Mouse (Mus musculus) kidney, embryonic 16.5 days (tissue): ENCODE data around the gene Olfr728. TPM values are rescaled to one million over a fixed set of nuclear protein-coding genes. Genes with fewer than 3 reads are reported as not detected.

Experiments used
- ATAC-seq: fragments of 200-750 bp; cut with Nextera tagmentation; 2 replicates; pipeline ENCODE4 v1.8.0; 2017; ENCODE audit warnings: moderate TSS enrichment; ENCODE audit not compliant: low FRiP score, low TSS enrichment
- H3K27ac ChIP-seq: fragments of 300-500 bp; sonication (generic); 2 replicates; pipeline ENCODE4 v1.5.1; 2014; ENCODE audit warnings: low read length
- H3K27me3 ChIP-seq: fragments of 300-500 bp; sonication (generic); 2 replicates; pipeline ENCODE4 v1.6.1; 2014; ENCODE audit warnings: low read length, control low read depth, mixed read lengths; ENCODE audit not compliant: insufficient read depth
- H3K36me3 ChIP-seq: fragments of 300-500 bp; sonication (generic); 2 replicates; pipeline ENCODE4 v1.6.1; 2014; ENCODE audit warnings: low read length, control low read depth, mixed read lengths; ENCODE audit not compliant: insufficient read depth
- H3K4me1 ChIP-seq: fragments of 300-500 bp; sonication (generic); 2 replicates; pipeline ENCODE4 v1.6.1; 2014; ENCODE audit warnings: low read length, control low read depth, mixed read lengths; ENCODE audit not compliant: insufficient read depth
- H3K4me2 ChIP-seq: fragments of 300-500 bp; sonication (generic); replicated peaks from 2 replicates; pipeline ENCODE4 v1.6.1; 2014; ENCODE audit warnings: low read depth, low read length
- H3K4me3 ChIP-seq: fragments of 300-500 bp; sonication (generic); 2 replicates; pipeline ENCODE4 v1.5.1; 2014; ENCODE audit warnings: mild to moderate bottlenecking, low read length
- H3K9ac ChIP-seq: fragments of 300-500 bp; sonication (generic); replicated peaks from 2 replicates; pipeline ENCODE4 v1.6.1; 2014; ENCODE audit warnings: low read length
- H3K9me3 ChIP-seq: fragments of 300-500 bp; sonication (generic); 2 replicates; pipeline ENCODE4 v1.6.1; 2016; ENCODE audit warnings: low read length, control low read depth
- WGBS: fragments of 180-500 bp; shearing (Covaris S2); extraction: QIAGEN DNeasy Blood & Tissue Kit; methylation state at CpG from one replicate; pipeline ENCODE4 v1.1.7; 2014; 5-methylcytosine and 5-hydroxymethylcytosine counted together
- polyA plus RNA-seq: library from polyadenylated mRNA; unstranded; fragments of >200 nt; fragmentation: Nextera tagmentation; extraction: Ambion mirVana; gene quantifications from 2 replicates; pipeline ENCODE4 v1.2.1, GENCODE M21; 2015

Gene Olfr728
- not detected in 2 replicates for polyA plus RNA-seq

- 83% methylated on average over 5 of the region's 5 CpGs for WGBS
- no peak for ATAC-seq
- H3K4me2 ChIP-seq, result no peak within 1 kb of the TSS
- H3K27ac ChIP-seq, result no peak within 1 kb of the TSS
- H3K27me3 ChIP-seq, result no peaks in the 10 kb centered on the region
- H3K9me3 ChIP-seq, result no peaks in the 10 kb centered on the region
- H3K4me1 ChIP-seq, result no peaks in the 10 kb centered on the region
- no peak within 1 kb of the TSS for H3K9ac ChIP-seq
- H3K4me3 ChIP-seq, result no peak within 1 kb of the TSS
- no peaks in the 10 kb centered on the region for H3K36me3 ChIP-seq
Measured at GRCm38 (mm10) chr14:50142580-50142979, at the start of gene Olfr728. Gene Olfr728, minus strand, starts transcription at chr14:50142680.

DNA sequence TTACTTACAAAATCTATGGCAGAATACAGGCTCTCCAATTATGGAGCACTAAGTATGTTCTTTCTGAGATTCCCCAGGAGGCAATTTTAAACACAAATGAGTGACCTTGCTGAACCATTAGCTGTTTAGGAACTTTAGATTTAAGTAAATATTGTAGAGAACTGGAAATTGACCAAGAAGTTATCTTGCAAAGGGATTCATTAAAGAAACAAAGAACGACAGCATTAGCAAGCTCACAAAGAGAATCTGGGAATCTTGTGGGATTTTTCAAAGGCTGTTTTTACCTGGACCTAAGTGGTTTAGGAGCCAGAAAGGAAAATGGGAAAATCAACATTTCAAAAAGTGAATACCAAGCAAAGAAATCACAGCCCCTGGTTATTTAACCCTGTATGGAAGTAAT, 45.6 kb upstream of the Olfr728 start, which contains the start of gene Olfr730:
TSS of gene Olfr730 (minus strand) at position 101 of the 400 bp plus-strand sequence.
- no peak within 1 kb of the TSS for H3K4me2 ChIP-seq
- no peak within 1 kb of the TSS for H3K4me3 ChIP-seq
- no peak within 1 kb of the TSS for H3K27ac ChIP-seq
- H3K4me1 ChIP-seq, result no peaks in the 10 kb centered on the region
- no peaks in the 10 kb centered on the region for H3K27me3 ChIP-seq
- no peak within 1 kb of the TSS for H3K9ac ChIP-seq
- no peaks in the 10 kb centered on the region for H3K36me3 ChIP-seq
- no peaks in the 10 kb centered on the region for H3K9me3 ChIP-seq
- no peak for ATAC-seq
- 62% methylated on average over 1 of the region's 1 CpGs for WGBS

- H3K4me3 ChIP-seq, result no peak within 1 kb of the TSS
- H3K9me3 ChIP-seq, result no peaks in the 10 kb centered on the region
- no peaks in the 10 kb centered on the region for H3K4me1 ChIP-seq
- no peak for ATAC-seq
- H3K27me3 ChIP-seq, result no peaks in the 10 kb centered on the region
- H3K27ac ChIP-seq, result no peak within 1 kb of the TSS
- no peak within 1 kb of the TSS for H3K9ac ChIP-seq
- H3K36me3 ChIP-seq, result no peaks in the 10 kb centered on the region
- no peak within 1 kb of the TSS for H3K4me2 ChIP-seq
Measured at GRCm38 (mm10) chr14:50152810-50153209, 10.3 kb upstream of the Olfr728 start, which contains the start of gene Olfr729. Gene Olfr729, minus strand, starts transcription at chr14:50152910.

GRCm38 (mm10) chr14:50122886-50123285, 19.6 kb downstream of the Olfr728 start, which contains the start of gene Olfr727:
Gene Olfr727, plus strand, starts transcription at chr14:50123186.
- WGBS, result 91% methylated on average over 1 of the region's 1 CpGs
- H3K4me1 ChIP-seq, result no peaks in the 10 kb centered on the region
- no peak within 1 kb of the TSS for H3K27ac ChIP-seq
- H3K9me3 ChIP-seq, result no peaks in the 10 kb centered on the region
- no peak within 1 kb of the TSS for H3K9ac ChIP-seq
- H3K4me3 ChIP-seq, result no peak within 1 kb of the TSS
- H3K4me2 ChIP-seq, result no peak within 1 kb of the TSS
- H3K36me3 ChIP-seq, result no peaks in the 10 kb centered on the region
- no peak for ATAC-seq
- no peaks in the 10 kb centered on the region for H3K27me3 ChIP-seq

DNA sequence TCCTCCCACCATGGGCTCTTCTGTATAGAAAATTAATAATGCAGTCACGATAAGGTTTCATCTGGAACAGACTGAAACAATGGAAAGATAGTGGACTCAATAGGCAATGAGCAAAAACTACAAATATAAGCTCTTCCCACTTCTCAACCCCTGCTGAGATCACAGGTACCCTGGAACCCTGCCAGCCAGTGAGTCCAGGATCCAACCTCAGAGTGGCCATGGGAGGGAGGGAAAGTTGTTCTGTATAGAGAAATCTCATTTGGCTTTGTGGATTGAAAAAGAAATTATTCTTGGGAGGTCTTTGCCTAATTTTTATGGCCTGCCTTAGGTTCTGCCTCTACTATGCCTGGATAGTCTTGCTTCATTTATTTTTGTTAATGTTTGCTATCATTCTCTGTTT, 51.6 kb downstream of the Olfr728 start, which contains the start of gene Olfr726:
TSS of gene Olfr726 (minus strand) at position 101 of the 400 bp plus-strand sequence.
- Histone ChIP-seq H3K36me3 (no peaks in the 10 kb centered on the region), H3K4me2 (no peak within 1 kb of the TSS), H3K4me3 (no peak within 1 kb of the TSS), H3K27me3 (no peaks in the 10 kb centered on the region), H3K4me1 (no peaks in the 10 kb centered on the region), H3K9me3 (no peaks in the 10 kb centered on the region), H3K9ac (no peak within 1 kb of the TSS), H3K27ac (no peak within 1 kb of the TSS)
- WGBS, result 78% methylated on average over 1 of the region's 1 CpGs
- no peak for ATAC-seq

Other genes starting within 250 kb of the Olfr728 start
- gene Olfr722, start 240.7 kb downstream of the Olfr728 start, polyA plus RNA-seq, result not detected in 2 replicates
- not detected in 2 replicates for gene Olfr723, start 210.9 kb downstream of the Olfr728 start, polyA plus RNA-seq
- gene Olfr724, start 179.4 kb downstream of the Olfr728 start, polyA plus RNA-seq, result not detected in 2 replicates
- gene Olfr725, start 102.3 kb downstream of the Olfr728 start, polyA plus RNA-seq, result not detected in 2 replicates
- not detected in 2 replicates for gene Olfr726, start 51.7 kb downstream of the Olfr728 start, polyA plus RNA-seq
- not detected in 2 replicates for gene Olfr727, start 19.5 kb downstream of the Olfr728 start, polyA plus RNA-seq
- not detected in 2 replicates for gene Olfr729, start 10.2 kb upstream of the Olfr728 start, polyA plus RNA-seq
- gene Olfr730, start 45.5 kb upstream of the Olfr728 start, polyA plus RNA-seq, result not detected in 2 replicates
- gene Olfr731, start 99.2 kb upstream of the Olfr728 start, polyA plus RNA-seq, result not detected in 2 replicates
- gene Olfr732, start 141.5 kb upstream of the Olfr728 start, polyA plus RNA-seq, result not detected in 2 replicates
- not detected in 2 replicates for gene Olfr733, start 158.8 kb upstream of the Olfr728 start, polyA plus RNA-seq
- not detected in 2 replicates for gene Olfr734, start 184.1 kb upstream of the Olfr728 start, polyA plus RNA-seq
- gene Olfr735, start 206.2 kb upstream of the Olfr728 start, polyA plus RNA-seq, result not detected in 2 replicates
- not detected in 2 replicates for gene Tlr11, start 215.2 kb upstream of the Olfr728 start, polyA plus RNA-seq
- gene Olfr736, start 238.5 kb upstream of the Olfr728 start, polyA plus RNA-seq, result not detected in 2 replicates